Mouse (Mus musculus) ES-E14 (cell line): ENCODE data around the gene Ddx17. TPM values are rescaled to one million over a fixed set of nuclear protein-coding genes. Genes with fewer than 3 reads are reported as not detected.

ENCODE experiments used
- DNase-seq: peaks from one replicate; pipeline ENCODE4 v3.0.0-alpha.2; 2013; ENCODE audit warnings: low read depth, low spot score
- H3K27ac ChIP-seq: 2 replicates; pipeline ENCODE4 v1.5.1; 2012; ENCODE audit warnings: low read depth, mild to moderate bottlenecking, low read length, moderate library complexity, mixed read lengths; ENCODE audit not compliant: poor library complexity, insufficient read depth, severe bottlenecking
- H3K36me3 ChIP-seq: 2 replicates; pipeline ENCODE4 v1.6.1; 2012; ENCODE audit warnings: mild to moderate bottlenecking, low read length, moderate library complexity, mixed read lengths; ENCODE audit not compliant: control insufficient read depth, poor library complexity, insufficient read depth, severe bottlenecking
- H3K4me1 ChIP-seq, 2 experiments: fragments of 150-350 bp in 1 of 2; sonication (generic) in 1 of 2; 2 replicates each; pipeline ENCODE4 v1.6.1; 2012; ENCODE audit warnings: low read length in 2 of 2, mild to moderate bottlenecking in 1 of 2, mixed read lengths in 1 of 2; ENCODE audit not compliant: control insufficient read depth in 2 of 2, insufficient read depth in 2 of 2, poor library complexity in 1 of 2
- H3K4me3 ChIP-seq, 2 experiments: fragments of 150-350 bp in 1 of 2; sonication (generic) in 1 of 2; 2 replicates each; pipeline ENCODE4 v1.5.1; 2012; ENCODE audit warnings: low read length in 2 of 2, low read depth in 1 of 2, mild to moderate bottlenecking in 1 of 2, mixed read lengths in 1 of 2; ENCODE audit not compliant: insufficient read depth in 1 of 2, poor library complexity in 1 of 2, severe bottlenecking in 1 of 2
- H3K9ac ChIP-seq: 2 replicates; pipeline ENCODE4 v1.6.1; 2012; ENCODE audit warnings: low read depth, mild to moderate bottlenecking, low read length, mixed read lengths; ENCODE audit not compliant: poor library complexity, insufficient read depth, severe bottlenecking
- H3K9me3 ChIP-seq: fragments of 150-350 bp; sonication (generic); 2 replicates; pipeline ENCODE4 v1.6.1; 2012; ENCODE audit warnings: low read depth, mild to moderate bottlenecking, low read length; ENCODE audit not compliant: control insufficient read depth, insufficient read depth
- CHD2 ChIP-seq: IDR thresholded peaks from 2 replicates; pipeline ENCODE4 v1.6.1; 2014; ENCODE audit warnings: mild to moderate bottlenecking, low read depth, low read length, inconsistent platforms
- HCFC1 ChIP-seq: IDR thresholded peaks from 2 replicates; pipeline ENCODE4 v1.6.1; 2012; ENCODE audit warnings: low read length, inconsistent platforms, borderline replicate concordance; ENCODE audit not compliant: insufficient read depth
- MAFK ChIP-seq: IDR thresholded peaks from 2 replicates; pipeline ENCODE4 v1.6.1; 2014; ENCODE audit warnings: mild to moderate bottlenecking, low read depth, low read length, inconsistent platforms; ENCODE audit not compliant: insufficient read depth
- ZC3H11A ChIP-seq: IDR thresholded peaks from 2 replicates; pipeline ENCODE4 v1.6.1; 2012; ENCODE audit warnings: low read depth, mild to moderate bottlenecking, inconsistent platforms, low read length, borderline replicate concordance
- ZNF384 ChIP-seq: IDR thresholded peaks from 2 replicates; pipeline ENCODE4 v1.6.1; 2012; ENCODE audit warnings: low read depth, low read length, inconsistent platforms
- in situ Hi-C, 2 experiments: fragments of 600-800 bp; cut with MboI; formaldehyde crosslinking; loops; one replicate each; pipeline ENCODE4 v1.15.1; 2025; ENCODE audit warnings: low sequenced_read_pairs in 2 of 2, inconsistent platforms in 1 of 2; ENCODE audit not compliant: unreplicated experiment in 2 of 2
- total RNA-seq: library from RNA; depleted of rRNA; stranded (reverse); fragments of 300-350 nt; gene quantifications from 2 replicates; pipeline ENCODE4 v1.2.3, GENCODE M21; 2012

The Ddx17 gene
- total RNA-seq, 1 experiment: 211 TPM

DNA sequence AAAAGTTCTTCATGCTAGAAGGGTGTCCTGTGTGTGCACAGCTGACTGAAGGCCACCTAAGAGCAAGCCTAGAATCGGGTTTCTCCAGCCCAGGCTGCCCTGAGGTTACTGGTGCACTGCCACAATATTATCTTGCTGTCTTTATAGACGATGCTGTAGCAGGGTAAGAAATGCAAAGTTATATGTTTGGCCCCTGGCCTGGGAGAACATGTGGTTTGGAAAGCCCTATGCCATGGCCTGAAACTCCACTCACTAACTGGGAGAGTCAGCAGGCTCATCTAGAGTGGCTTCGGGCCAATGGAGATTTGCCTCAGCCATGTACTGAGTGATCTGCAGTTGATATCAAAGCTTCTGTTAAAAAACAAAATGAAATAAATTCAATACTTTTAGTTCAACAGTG, 12.7 kb downstream of the Ddx17 start:
- Histone ChIP-seq H3K27ac (no peak overlapping the region), H3K4me1 (peaks cover 3 to 13% of the 10 kb centered on the region in 2 experiments), H3K4me3 (no peak overlapping the region), H3K9me3 (no peaks in the 10 kb centered on the region), H3K36me3 (peaks cover 76% of the 10 kb centered on the region), H3K9ac (no peak overlapping the region)
- TF ChIP-seq ZC3H11A: no peak
- TF ChIP-seq ZNF384: no peak
- no peak for TF ChIP-seq MAFK
- TF ChIP-seq CHD2: no peak
- TF ChIP-seq HCFC1: no peak
- in situ Hi-C loops: no loop called here
- DNase-seq: no peak

DNA sequence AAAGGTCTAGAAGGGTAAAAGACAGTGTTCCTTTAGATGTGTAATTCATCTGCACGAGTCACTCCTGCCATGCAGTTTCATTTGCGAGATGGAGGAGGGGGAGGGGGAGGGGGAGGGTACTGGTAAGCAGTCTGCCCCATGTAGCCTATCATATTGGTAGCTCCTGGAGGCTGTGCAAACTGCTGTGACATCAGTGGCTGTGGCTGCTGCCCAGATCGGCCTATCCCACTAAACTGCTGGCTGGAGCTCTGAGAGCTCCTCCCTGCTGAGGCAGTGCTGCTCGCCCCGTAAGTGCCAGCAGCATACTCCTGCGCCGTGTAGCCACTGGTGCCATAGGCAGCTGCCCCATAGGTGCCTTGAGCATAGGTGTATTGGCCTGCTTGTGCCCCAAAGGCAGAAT, 16.6 kb downstream of the Ddx17 start:
- H3K4me3 ChIP-seq: no peak overlapping the region
- H3K27ac ChIP-seq: no peak overlapping the region
- no peak for DNase-seq
- no peaks in the 10 kb centered on the region for H3K9me3 ChIP-seq
- in situ Hi-C loops: no loop called here
- H3K36me3 ChIP-seq: peaks cover 59% of the 10 kb centered on the region
- H3K4me1 ChIP-seq: peaks cover 0 to 15% of the 10 kb centered on the region in 2 experiments; a peak in 2 of 4 replicates
- TF ChIP-seq HCFC1 (no peak), CHD2 (no peak), MAFK (no peak), ZC3H11A (no peak), ZNF384 (no peak)
- H3K9ac ChIP-seq: no peak overlapping the region

DNA sequence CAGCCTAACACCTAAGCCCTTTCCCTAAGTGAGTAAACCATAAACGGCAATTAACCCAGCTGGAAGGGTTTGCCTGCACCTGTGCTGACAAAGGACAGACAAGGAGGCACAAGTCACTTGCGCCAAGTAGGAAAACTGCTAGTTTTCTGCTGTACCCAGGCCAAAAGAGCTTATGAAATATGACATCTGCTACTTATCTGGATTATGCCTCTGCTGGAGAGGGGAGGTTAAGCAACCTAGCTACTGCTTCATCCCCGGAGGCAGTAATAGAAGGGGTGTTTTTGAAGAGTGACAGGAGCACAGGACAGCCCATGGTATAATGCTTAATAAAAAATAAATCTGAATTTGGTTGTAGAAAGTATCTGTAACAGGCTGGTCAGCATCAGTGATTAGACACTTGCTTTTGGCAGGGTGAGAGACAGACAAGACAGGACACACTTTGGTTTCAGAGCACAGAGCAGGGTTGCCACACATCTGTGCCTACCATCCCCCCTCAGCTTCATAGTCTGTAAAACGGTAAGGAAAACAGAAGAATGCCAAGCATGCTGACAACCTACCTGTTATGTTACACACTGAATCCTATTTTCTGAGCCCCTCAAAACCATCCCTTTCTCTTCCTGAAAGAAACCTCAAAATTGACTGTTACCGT, 18.4 kb downstream of the Ddx17 start:
- H3K27ac ChIP-seq: no peak overlapping the region
- DNase-seq: no peak
- TF ChIP-seq ZNF384 (no peak), MAFK (no peak), CHD2 (no peak), HCFC1 (no peak), ZC3H11A (no peak)
- peaks cover 0 to 15% of the 10 kb centered on the region in 2 experiments; a peak in 2 of 4 replicates for H3K4me1 ChIP-seq
- H3K36me3 ChIP-seq: peaks cover 44% of the 10 kb centered on the region
- in situ Hi-C loops: no loop called here
- no peaks in the 10 kb centered on the region for H3K9me3 ChIP-seq
- no peak overlapping the region for H3K4me3 ChIP-seq
- H3K9ac ChIP-seq: no peak overlapping the region

DNA sequence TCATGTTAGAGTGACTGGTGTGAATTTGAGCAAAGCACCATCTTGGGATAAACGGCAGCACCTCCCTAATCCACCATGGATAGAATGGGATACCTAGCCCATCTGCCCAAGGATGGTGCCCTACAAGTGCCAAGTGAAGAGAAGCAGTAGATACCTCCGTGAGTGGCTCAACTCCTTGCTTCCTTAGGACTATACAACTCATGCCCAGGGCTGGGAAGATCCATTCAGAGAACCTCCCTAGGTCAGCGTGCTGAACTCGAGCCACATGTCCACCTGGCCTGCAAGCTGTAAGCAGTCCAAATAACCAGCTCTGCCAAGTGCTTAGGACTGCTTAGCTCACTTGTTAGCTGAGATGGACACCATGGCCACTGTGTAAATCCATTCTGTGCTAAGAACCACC, 19.3 kb downstream of the Ddx17 start:
- Histone ChIP-seq H3K4me3 (no peak overlapping the region), H3K9me3 (no peaks in the 10 kb centered on the region), H3K4me1 (peaks cover 0 to 15% of the 10 kb centered on the region in 2 experiments; a peak in 2 of 4 replicates), H3K9ac (no peak overlapping the region), H3K36me3 (peaks cover 43% of the 10 kb centered on the region), H3K27ac (no peak overlapping the region)
- TF ChIP-seq HCFC1: no peak
- TF ChIP-seq ZC3H11A: no peak
- TF ChIP-seq MAFK: no peak
- TF ChIP-seq ZNF384: no peak
- no peak for TF ChIP-seq CHD2
- no peak for DNase-seq
- in situ Hi-C loops: no loop called here
